Mouse (Mus musculus) heart, embryonic 16.5 days (tissue): ENCODE results near the gene Clps. TPM values are rescaled to one million over a fixed set of nuclear protein-coding genes. Genes with fewer than 3 reads are reported as not detected.
A peak's percentile ranks its signal among the peaks of the same experiment; 100 is the strongest.

Experiments
- ATAC-seq: fragments of 200-750 bp; cut with Nextera tagmentation; replicated peaks from 2 replicates; pipeline ENCODE4 v1.8.0; 2017; ENCODE audit warnings: moderate number of reproducible peaks; ENCODE audit not compliant: insufficient read depth, low FRiP score; ENCODE audit errors: extremely low read depth
- H3K27ac ChIP-seq: fragments of 300-500 bp; sonication (generic); 2 replicates; pipeline ENCODE4 v1.5.1; 2014; ENCODE audit warnings: mild to moderate bottlenecking, low read length, control low read depth, moderate library complexity
- H3K27me3 ChIP-seq: fragments of 300-500 bp; sonication (generic); 2 replicates; pipeline ENCODE4 v1.6.1; 2014; ENCODE audit warnings: low read length, mixed read lengths; ENCODE audit not compliant: control insufficient read depth, insufficient read depth
- H3K36me3 ChIP-seq: fragments of 300-500 bp; sonication (generic); 2 replicates; pipeline ENCODE4 v1.6.1; 2014; ENCODE audit not compliant: control insufficient read depth, insufficient read depth
- H3K4me1 ChIP-seq: fragments of 300-500 bp; sonication (generic); 2 replicates; pipeline ENCODE4 v1.6.1; 2014; ENCODE audit warnings: low read length, mixed read lengths; ENCODE audit not compliant: control insufficient read depth, insufficient read depth
- H3K4me2 ChIP-seq: fragments of 300-500 bp; sonication (generic); 2 replicates; pipeline ENCODE4 v1.6.1; 2014; ENCODE audit warnings: low read depth, mild to moderate bottlenecking, control low read depth, low read length
- H3K4me3 ChIP-seq: fragments of 300-500 bp; sonication (generic); 2 replicates; pipeline ENCODE4 v1.5.1; 2014; ENCODE audit warnings: mild to moderate bottlenecking, control low read depth, low read length
- H3K9ac ChIP-seq: fragments of 300-500 bp; sonication (generic); 2 replicates; pipeline ENCODE4 v1.6.1; 2014; ENCODE audit warnings: low read length, control low read depth
- H3K9me3 ChIP-seq: fragments of 300-500 bp; sonication (generic); replicated peaks from 2 replicates; pipeline ENCODE4 v1.6.1; 2016; ENCODE audit warnings: low read length; ENCODE audit not compliant: control insufficient read depth
- WGBS: fragments of 180-500 bp; shearing (Covaris S2); extraction: QIAGEN DNeasy Blood & Tissue Kit; methylation state at CpG from one replicate; pipeline ENCODE4 v1.1.7; 2014; 5-methylcytosine and 5-hydroxymethylcytosine counted together
- polyA plus RNA-seq: library from polyadenylated mRNA; unstranded; fragments of >200 nt; fragmentation: Nextera tagmentation; extraction: Ambion mirVana; gene quantifications from 2 replicates; pipeline ENCODE4 v1.2.1, GENCODE M21; 2015

The Clps gene
- polyA plus RNA-seq, 1 experiment from 2014 or later: 2.2 TPM

GRCm38 (mm10) chr17:28586509-28586908 lies 25.9 kb upstream of the Clps start:
- H3K36me3 ChIP-seq: peaks cover 27% of the 10 kb centered on the region
- no peak for ATAC-seq
- no peak overlapping the region for H3K27ac ChIP-seq
- 80% methylated on average over 3 of the region's 3 CpGs for WGBS
- no peaks in the 10 kb centered on the region for H3K9me3 ChIP-seq
- H3K4me1 ChIP-seq: peaks cover 8% of the 10 kb centered on the region
- H3K9ac ChIP-seq: no peak overlapping the region
- no peak overlapping the region for H3K4me3 ChIP-seq
- H3K4me2 ChIP-seq: no peak overlapping the region
- H3K27me3 ChIP-seq: no peaks in the 10 kb centered on the region; the same call in 1 of the 2 replicates

GRCm38 (mm10) chr17:28581056-28581455 lies 20.5 kb upstream of the Clps start:
- WGBS: 53% methylated on average over 2 of the region's 2 CpGs

GRCm38 (mm10) chr17:28580396-28580795 lies 19.8 kb upstream of the Clps start:
- H3K4me1 ChIP-seq: no peaks in the 10 kb centered on the region
- WGBS: 5% methylated on average over 9 of the region's 9 CpGs
- no peak overlapping the region for H3K27ac ChIP-seq
- no peak overlapping the region for H3K4me3 ChIP-seq
- no peak overlapping the region for H3K4me2 ChIP-seq
- H3K9me3 ChIP-seq: no peaks in the 10 kb centered on the region
- H3K9ac ChIP-seq: no peak overlapping the region
- no peaks in the 10 kb centered on the region for H3K36me3 ChIP-seq
- no peak for ATAC-seq
- no peaks in the 10 kb centered on the region; the same call in 1 of the 2 replicates for H3K27me3 ChIP-seq

More at GRCm38 (mm10) chr17:28581056-28581455, 20.5 kb upstream of the Clps start:
- ATAC-seq: no peak
- no peak overlapping the region for H3K4me3 ChIP-seq
- no peak overlapping the region for H3K4me2 ChIP-seq
- no peaks in the 10 kb centered on the region for H3K36me3 ChIP-seq
- no peak overlapping the region for H3K9ac ChIP-seq
- H3K9me3 ChIP-seq: no peaks in the 10 kb centered on the region
- H3K27me3 ChIP-seq: no peaks in the 10 kb centered on the region; the same call in 1 of the 2 replicates
- no peaks in the 10 kb centered on the region for H3K4me1 ChIP-seq
- no peak overlapping the region for H3K27ac ChIP-seq

DNA sequence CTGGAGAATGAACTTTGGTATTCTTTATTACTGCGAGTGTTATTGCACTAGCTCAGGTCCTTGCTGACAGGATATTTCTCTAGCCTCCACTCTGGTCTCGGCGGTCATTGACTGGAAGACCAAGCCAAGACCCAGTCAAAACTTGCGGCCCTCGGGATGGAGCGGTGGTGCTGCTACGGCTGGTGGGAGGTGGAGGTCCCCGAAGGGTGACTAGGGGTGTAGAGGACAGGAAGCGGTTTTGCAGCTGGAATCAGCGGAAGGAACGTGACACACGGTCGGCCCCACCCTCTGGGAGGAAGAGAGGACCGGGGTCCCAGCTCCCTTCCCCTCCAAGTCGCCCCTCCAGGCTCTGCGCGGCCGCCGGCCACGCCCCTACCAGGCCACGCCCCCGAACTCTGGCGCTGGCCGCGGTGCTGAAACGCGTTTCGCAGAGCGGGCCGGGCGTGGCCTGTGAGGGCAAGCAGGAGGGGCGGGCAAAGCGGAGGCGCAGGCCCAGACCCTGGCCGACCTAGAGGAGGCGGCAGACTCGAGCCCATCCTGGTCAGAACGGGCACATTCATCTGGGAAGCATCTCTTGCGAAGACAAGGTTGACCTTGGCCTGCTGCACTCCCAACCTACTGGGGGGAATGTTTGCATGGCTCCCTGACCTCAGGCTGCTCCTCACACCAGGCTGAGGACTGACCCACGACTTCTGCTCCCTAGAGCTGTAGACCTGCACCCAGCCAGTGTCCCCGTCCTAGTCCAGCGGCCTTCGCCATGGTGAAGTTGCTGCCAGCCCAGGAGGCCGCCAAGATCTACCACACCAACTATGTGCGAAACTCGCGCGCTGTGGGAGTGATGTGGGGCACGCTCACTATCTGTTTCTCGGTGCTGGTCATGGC lies 14.9 kb upstream of the Clps start, which contains the start of gene Lhfpl5:
TSS of gene Lhfpl5 (plus strand) at position 398 of the 882 bp plus-strand sequence.
- no peaks in the 10 kb centered on the region for H3K27me3 ChIP-seq
- H3K4me2 ChIP-seq: peak within 1 kb of the TSS; percentile 39
- no peaks in the 10 kb centered on the region for H3K9me3 ChIP-seq
- no peaks in the 10 kb centered on the region for H3K36me3 ChIP-seq
- H3K9ac ChIP-seq: no peak within 1 kb of the TSS
- peak within 1 kb of the TSS; percentile 1; the same call in 1 of the 2 replicates for H3K4me3 ChIP-seq
- WGBS: 16% methylated on average over 50 of the region's 50 CpGs
- no peaks in the 10 kb centered on the region for H3K4me1 ChIP-seq
- ATAC-seq: peak; percentile 69
- no peak within 1 kb of the TSS for H3K27ac ChIP-seq

DNA sequence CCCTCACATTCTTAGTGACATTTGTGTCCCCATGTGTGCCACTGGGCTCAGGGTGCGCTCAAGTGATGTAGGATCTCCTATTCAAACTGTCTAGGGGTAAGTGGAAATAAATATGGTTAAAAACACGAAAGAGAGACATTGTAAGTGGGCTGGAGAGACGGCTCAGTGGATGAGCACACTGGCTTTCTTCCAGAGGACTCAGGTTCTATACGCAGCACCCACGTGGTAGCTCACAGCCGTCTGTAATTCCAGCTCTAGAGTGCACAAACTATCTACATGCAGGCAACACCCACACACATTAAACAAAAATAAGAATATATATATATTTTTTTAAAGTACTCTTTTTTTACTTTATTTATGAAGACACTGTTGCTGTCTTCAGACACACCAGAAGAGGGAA lies 12.4 kb upstream of the Clps start:
- H3K27ac ChIP-seq: no peak overlapping the region
- WGBS: 72% methylated on average over 6 of the region's 6 CpGs

DNA sequence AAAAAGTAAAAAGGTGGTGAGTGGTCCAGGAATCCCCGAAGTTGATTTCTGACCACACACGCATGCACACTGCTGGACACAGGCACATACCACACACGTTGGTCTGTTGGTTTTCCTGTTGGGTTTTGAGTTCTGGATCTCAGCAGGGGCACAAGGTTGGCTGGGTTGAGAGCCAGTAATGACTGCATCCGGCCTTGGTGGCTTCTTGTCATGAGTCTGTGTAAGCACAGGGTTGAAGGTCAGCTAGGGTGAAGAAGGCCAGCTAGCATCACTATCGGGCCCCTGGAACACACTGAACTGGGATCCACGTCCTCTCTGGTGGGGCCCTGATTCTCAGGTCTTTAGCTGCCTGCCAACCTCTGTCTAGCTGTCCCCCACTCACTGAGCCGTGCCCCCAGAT lies 12.0 kb upstream of the Clps start:
- Histone ChIP-seq H3K4me2 (no peak overlapping the region), H3K4me3 (no peak overlapping the region), H3K27me3 (no peaks in the 10 kb centered on the region), H3K27ac (no peak overlapping the region), H3K36me3 (no peaks in the 10 kb centered on the region), H3K9me3 (no peaks in the 10 kb centered on the region), H3K4me1 (no peaks in the 10 kb centered on the region), H3K9ac (no peak overlapping the region)
- WGBS: 83% methylated on average over 7 of the region's 7 CpGs
- no peak for ATAC-seq

More for the DNA sequence above, 12.4 kb upstream of the Clps start:
- Histone ChIP-seq H3K4me2 (no peak overlapping the region), H3K4me3 (no peak overlapping the region), H3K4me1 (no peaks in the 10 kb centered on the region), H3K27me3 (no peaks in the 10 kb centered on the region), H3K36me3 (no peaks in the 10 kb centered on the region), H3K9me3 (no peaks in the 10 kb centered on the region), H3K9ac (no peak overlapping the region)
- ATAC-seq: no peak

DNA sequence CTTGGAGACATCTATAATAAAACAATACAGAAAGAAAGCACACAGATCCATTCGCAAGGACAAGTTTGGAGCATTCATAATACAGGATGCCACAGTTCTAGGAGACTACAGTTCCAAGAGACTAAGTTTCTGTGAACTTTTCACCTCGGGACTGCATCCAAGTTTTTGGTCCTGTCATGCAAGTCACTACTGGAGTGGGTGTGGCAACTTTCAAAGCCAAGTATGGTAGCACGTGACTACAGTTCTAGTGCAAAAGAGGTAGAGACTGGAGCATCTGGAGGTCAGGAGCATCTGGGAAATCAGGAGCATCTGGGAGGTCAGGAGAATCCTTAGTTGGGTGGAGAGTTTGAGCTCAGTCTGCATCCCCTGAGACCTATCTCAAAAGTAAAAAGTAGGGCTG lies 11.3 kb upstream of the Clps start:
- H3K4me3 ChIP-seq: no peak overlapping the region
- H3K36me3 ChIP-seq: no peaks in the 10 kb centered on the region
- WGBS: 70% methylated on average over 3 of the region's 3 CpGs
- no peaks in the 10 kb centered on the region for H3K4me1 ChIP-seq
- H3K27ac ChIP-seq: no peak overlapping the region
- no peaks in the 10 kb centered on the region for H3K9me3 ChIP-seq
- no peaks in the 10 kb centered on the region for H3K27me3 ChIP-seq
- ATAC-seq: no peak
- H3K9ac ChIP-seq: no peak overlapping the region
- H3K4me2 ChIP-seq: no peak overlapping the region

- H3K36me3 ChIP-seq: no peaks in the 10 kb centered on the region
- 38% methylated on average over 3 of the region's 3 CpGs for WGBS
Measured at GRCm38 (mm10) chr17:28567541-28567940, 7.0 kb upstream of the Clps start.

DNA sequence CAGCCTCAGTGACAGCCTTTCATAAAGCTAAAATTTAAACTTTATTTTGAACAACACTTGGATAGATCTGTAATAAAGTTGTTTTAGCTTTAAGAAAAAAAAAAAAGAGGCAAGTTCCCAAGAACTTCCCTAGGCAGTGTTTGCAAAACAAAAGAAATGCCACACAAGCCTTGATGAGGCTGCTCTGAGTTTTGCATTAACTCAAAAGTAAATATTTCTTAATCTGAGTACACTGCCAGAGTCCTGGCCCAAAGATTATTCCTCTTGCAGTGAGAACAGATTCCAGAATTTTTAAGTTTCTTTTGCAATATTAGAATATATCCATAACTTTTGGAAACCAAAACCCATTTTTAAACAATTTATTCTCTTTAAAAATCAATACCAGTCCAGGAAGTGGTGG lies 4.6 kb upstream of the Clps start:
- Histone ChIP-seq H3K4me2 (no peak overlapping the region), H3K27ac (no peak overlapping the region), H3K4me3 (no peak overlapping the region), H3K9ac (no peak overlapping the region), H3K36me3 (no peaks in the 10 kb centered on the region), H3K4me1 (no peaks in the 10 kb centered on the region), H3K27me3 (no peaks in the 10 kb centered on the region), H3K9me3 (no peaks in the 10 kb centered on the region)
- no peak for ATAC-seq

More at GRCm38 (mm10) chr17:28567541-28567940, 7.0 kb upstream of the Clps start:
- H3K4me1 ChIP-seq: no peaks in the 10 kb centered on the region
- H3K4me2 ChIP-seq: no peak overlapping the region
- H3K9me3 ChIP-seq: no peaks in the 10 kb centered on the region
- no peak overlapping the region for H3K27ac ChIP-seq
- no peak overlapping the region for H3K4me3 ChIP-seq
- no peak for ATAC-seq
- H3K9ac ChIP-seq: no peak overlapping the region
- no peaks in the 10 kb centered on the region for H3K27me3 ChIP-seq
